Mouse (Mus musculus): ENCODE data around the gene Fbxo7.

The Fbxo7 gene

DNA sequence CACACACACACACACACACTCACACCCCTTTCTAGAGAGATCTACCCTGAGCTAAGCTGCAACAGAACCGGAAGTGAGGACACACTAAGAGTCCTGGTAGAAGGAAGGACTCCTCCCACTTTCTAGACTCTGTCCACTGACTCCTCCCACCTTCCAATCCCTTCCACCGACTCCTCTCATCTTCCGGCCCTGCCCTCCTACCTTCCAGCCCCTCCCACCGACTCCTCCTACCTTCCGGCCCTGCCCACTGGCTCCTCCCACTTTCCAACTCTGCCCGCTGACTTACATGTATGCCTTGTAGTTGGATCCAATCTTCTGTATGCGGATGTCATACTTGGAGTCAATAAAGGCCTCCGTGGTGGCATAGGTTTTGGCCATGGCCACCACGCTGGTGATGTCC, 58.1 kb downstream of the Fbxo7 start:
- DNase-seq (ENCODE audit: low spot score) = no peak

DNA sequence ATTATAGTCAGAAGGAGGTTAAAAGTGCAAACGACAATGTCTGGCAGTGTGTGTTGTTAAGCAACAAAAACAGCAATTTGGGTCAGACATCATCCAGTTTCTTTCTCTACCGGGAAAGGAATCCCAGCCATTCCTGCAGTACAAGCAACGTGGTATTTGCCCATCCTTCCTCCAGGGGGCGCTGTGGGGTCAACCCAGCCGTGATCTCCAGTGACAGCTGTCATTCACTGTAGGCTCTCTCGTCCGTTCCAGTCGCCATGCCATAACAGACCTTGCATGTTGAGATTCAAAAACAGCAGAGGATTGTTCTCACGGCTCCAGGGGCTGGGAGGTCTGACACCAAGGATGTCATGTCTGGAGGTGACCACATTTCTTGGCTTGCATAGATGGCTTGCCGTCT, 70.1 kb downstream of the Fbxo7 start:
- no peak for DNase-seq (ENCODE audit: low spot score)

DNA sequence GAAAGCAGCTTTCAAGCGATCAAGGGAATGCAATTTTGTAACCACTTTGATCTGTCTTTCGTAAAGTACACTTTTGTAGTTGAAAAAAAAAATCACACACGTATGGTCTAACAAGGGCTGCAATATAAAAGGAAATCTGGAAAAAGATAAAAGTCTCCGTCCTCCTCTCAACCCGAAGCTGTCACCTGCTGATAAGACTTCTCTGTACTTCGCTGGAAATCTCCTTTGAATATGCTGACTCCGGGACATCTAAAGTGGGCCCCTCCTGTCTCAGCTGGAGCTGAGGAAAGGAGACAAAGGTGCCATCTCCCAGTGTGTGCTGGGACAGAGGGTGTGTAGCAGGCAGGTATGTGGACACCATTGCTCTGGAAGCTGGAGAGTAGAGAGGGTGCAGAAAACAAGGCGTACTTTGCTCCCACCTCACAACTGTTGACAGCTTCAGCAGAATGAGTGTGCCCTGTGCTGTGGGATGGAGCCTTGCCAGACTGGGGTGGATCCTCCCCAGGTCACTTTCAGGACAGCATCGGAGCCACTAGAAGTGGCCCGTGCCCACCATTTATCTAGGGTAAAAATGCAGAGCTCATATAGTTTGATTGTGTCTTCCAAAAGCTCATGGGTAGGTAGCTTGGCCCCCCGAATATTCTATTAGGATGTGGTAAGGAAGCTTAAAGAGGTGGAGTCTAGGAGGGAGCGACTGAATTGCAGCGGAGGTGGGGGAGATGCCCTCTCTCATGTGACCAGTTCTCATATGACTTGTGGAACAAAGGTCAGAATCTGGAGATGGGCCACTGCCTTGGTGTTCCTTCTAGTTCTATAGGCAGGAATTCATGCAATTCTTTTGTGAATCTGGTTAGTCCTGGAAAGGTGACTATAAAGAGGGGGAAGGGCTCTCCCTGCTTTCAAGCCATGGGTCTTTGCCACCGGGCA, 71.6 kb downstream of the Fbxo7 start:
- no peak for DNase-seq (ENCODE audit: low spot score)

DNA sequence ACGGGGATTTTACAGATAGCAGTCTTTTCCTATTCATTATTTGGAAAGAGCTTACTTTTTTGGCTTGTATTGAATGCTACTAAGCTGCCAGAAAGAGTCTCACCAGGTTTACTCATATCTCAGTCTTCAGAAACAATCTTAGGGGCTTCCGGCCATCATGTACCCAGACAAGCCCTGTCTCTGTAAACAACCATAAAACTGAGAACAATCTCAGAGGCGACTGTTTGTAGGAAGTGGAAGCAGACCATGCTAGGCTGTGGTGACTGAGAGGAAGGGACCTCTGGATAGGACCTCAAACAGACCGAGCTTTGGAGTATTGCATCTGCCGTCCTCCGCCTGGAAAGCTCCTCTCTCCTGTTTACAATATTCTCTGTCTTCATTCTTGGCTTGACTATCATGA, 76.6 kb downstream of the Fbxo7 start:
- no peak for DNase-seq (ENCODE audit: low spot score)

DNA sequence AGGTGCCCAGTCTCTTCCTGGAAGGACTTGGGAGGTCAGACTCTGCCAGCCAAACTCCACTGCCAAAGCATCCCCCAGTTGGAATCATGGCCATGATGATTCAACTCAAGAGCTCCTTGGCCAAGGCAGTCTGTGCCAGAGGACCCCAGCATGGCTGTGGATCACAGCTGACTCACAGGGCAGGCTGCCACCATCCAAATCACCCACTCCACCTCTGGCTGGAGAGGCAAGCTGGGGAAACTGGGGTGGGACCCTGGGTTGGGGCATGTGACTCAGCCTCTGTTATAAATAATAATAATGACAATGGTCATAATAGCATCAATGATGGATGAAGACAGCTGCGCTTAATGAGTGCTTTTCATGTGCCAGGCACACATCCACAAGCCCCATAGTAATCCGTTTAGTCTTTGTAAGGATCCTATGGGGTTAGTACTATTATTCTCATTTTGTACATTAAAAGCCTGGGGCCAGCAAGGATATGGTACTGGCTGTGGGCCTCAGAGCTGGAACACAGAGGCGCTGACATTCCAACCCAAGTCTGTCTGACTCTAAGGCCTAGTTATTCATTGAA, 78.6 kb downstream of the Fbxo7 start:
- no peak for DNase-seq (ENCODE audit: low spot score)

All from left cerebral cortex, adult 11 months (tissue).